Mouse (Mus musculus): ENCODE data around the gene Shisa8. TPM values are rescaled to one million over a fixed set of nuclear protein-coding genes. Genes with fewer than 3 reads are reported as not detected.

Gene Shisa8
- polyA plus RNA-seq, 1 experiment from 2014 or later = 0.29 TPM

- H3K36me3 ChIP-seq = peaks cover 97% of the 10 kb centered on the region
- no peaks in the 10 kb centered on the region for H3K4me1 ChIP-seq
- no peak overlapping the region for H3K4me3 ChIP-seq
- H3K27me3 ChIP-seq (replicated peaks) = no peaks in the 10 kb centered on the region
- no peaks in the 10 kb centered on the region for H3K9me3 ChIP-seq
- WGBS = 93% methylated on average over 11 of the region's 11 CpGs
- ATAC-seq (ENCODE audit: low FRiP score, low read depth) = no peak
- H3K4me2 ChIP-seq (replicated peaks) = no peak overlapping the region
- H3K27ac ChIP-seq = no peak overlapping the region
- H3K9ac ChIP-seq = no peak overlapping the region
These were observed 14.7 kb downstream of the Shisa8 start for GRCm38 (mm10) chr15:82197937-82198336.

GRCm38 (mm10) chr15:82197246-82197750 lies 15.3 kb downstream of the Shisa8 start:
- Histone ChIP-seq H3K27ac (no peak overlapping the region), H3K4me2 (replicated peaks) (no peak overlapping the region), H3K4me1 (no peaks in the 10 kb centered on the region), H3K27me3 (replicated peaks) (no peaks in the 10 kb centered on the region), H3K4me3 (no peak overlapping the region), H3K9ac (no peak overlapping the region), H3K9me3 (no peaks in the 10 kb centered on the region), H3K36me3 (peaks cover 97% of the 10 kb centered on the region)
- 92% methylated on average over 10 of the region's 10 CpGs for WGBS
- ATAC-seq (ENCODE audit: low FRiP score, low read depth) = no peak

DNA sequence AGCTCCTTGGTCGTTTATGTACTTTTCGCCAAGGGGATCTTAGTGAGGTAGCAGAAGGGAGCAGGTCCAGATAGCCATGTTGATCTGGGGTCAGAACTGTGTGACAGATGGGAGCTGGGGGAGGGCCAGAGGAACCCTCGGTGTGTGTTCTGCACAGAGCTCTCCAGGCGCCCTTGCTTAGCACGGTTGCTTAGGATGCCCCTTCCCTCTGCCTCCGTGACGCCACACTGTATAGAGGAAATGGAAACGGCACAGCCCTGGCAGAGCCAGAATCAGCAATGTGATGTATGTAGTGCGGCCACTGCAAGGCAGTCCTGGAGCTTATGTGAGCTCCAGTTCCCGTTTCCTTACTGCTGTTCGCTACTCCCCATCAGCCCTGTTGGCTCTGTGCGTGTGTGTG lies 16.3 kb downstream of the Shisa8 start:
- H3K4me3 ChIP-seq = no peak overlapping the region
- no peak for ATAC-seq (ENCODE audit: low FRiP score, low read depth)
- no peak overlapping the region for H3K4me2 ChIP-seq (replicated peaks)
- no peaks in the 10 kb centered on the region for H3K27me3 ChIP-seq (replicated peaks)
- no peak overlapping the region for H3K9ac ChIP-seq
- H3K27ac ChIP-seq = no peak overlapping the region
- no peaks in the 10 kb centered on the region for H3K9me3 ChIP-seq
- 91% methylated on average over 12 of the region's 12 CpGs for WGBS
- no peaks in the 10 kb centered on the region for H3K4me1 ChIP-seq
- H3K36me3 ChIP-seq = peaks cover 96% of the 10 kb centered on the region

GRCm38 (mm10) chr15:82192617-82193016 lies 20.0 kb downstream of the Shisa8 start:
- H3K4me2 ChIP-seq (replicated peaks) = no peak overlapping the region
- no peak overlapping the region for H3K9ac ChIP-seq
- no peak overlapping the region for H3K27ac ChIP-seq
- no peaks in the 10 kb centered on the region for H3K27me3 ChIP-seq (replicated peaks)
- WGBS = 86% methylated on average over 8 of the region's 8 CpGs
- H3K4me1 ChIP-seq = no peaks in the 10 kb centered on the region
- peaks cover 96% of the 10 kb centered on the region for H3K36me3 ChIP-seq
- H3K9me3 ChIP-seq = no peaks in the 10 kb centered on the region
- ATAC-seq (ENCODE audit: low FRiP score, low read depth) = no peak
- H3K4me3 ChIP-seq = no peak overlapping the region

DNA sequence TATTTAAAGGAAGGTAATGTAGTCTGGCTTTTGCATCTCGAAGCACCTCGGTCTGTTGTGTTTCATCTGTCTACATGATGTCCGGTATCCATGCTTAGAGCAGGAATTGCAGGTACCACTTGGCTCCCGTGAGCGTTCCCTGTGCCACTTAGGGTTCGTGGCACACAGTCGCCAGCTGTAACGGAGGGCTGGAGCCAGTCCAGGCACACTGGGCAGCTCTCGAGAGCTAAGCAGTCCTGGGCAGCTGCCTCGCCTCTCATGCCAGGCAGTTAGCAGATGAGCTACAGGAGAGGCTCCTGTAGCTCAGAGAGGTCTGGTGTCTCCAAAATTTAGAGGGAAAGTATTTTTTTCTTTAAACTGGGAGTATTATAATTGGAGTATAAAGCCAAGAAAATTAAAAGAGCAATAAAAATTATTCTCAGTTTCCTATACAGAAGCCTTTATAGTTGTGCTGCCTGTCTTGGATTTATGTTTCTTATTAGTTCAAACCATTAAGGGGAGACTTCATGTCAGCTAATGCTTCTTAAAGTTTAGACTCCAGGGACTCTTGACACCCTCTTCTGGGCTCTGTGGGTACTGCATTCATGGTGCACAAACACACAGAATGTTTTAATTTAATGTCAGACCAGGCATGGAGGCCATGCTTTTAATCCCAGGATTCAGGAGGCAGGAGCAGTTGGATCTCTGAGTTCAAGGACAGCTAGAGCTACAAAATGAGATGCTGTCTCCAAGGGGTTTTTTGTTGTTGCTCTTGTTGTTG lies 24.0 kb downstream of the Shisa8 start:
- Histone ChIP-seq H3K9ac (no peak overlapping the region), H3K36me3 (peaks cover 96% of the 10 kb centered on the region), H3K4me3 (no peak overlapping the region), H3K4me2 (replicated peaks) (no peak overlapping the region), H3K27me3 (replicated peaks) (no peaks in the 10 kb centered on the region), H3K27ac (no peak overlapping the region), H3K9me3 (no peaks in the 10 kb centered on the region), H3K4me1 (no peaks in the 10 kb centered on the region)
- ATAC-seq (ENCODE audit: low FRiP score, low read depth) = no peak
- WGBS = 96% methylated on average over 10 of the region's 10 CpGs

DNA sequence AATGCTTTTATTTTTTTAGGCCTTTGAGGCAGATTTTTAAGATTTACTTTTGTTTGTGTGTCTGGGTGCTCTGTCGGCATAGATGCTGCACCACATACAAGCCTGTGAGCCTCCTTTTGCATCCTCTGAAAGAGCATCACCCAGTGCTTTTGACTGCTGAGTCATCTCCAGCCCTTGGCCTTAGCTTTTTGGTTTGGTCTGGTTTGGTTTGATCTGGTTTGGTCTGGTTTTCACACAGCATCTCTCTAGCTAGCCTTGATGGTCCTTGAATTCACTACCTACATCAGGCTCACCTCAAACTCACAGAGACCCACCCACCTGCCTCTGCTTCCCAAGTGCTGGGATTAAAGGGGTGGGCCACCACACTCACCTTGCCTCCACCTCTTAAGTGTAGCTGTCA lies 24.7 kb downstream of the Shisa8 start:
- Histone ChIP-seq H3K9me3 (no peaks in the 10 kb centered on the region), H3K4me1 (no peaks in the 10 kb centered on the region), H3K36me3 (peaks cover 97% of the 10 kb centered on the region), H3K27me3 (replicated peaks) (no peaks in the 10 kb centered on the region), H3K9ac (no peak overlapping the region), H3K27ac (no peak overlapping the region), H3K4me3 (no peak overlapping the region), H3K4me2 (replicated peaks) (no peak overlapping the region)
- ATAC-seq (ENCODE audit: low FRiP score, low read depth) = no peak
- 88% methylated on average over 1 of the region's 1 CpGs for WGBS

DNA sequence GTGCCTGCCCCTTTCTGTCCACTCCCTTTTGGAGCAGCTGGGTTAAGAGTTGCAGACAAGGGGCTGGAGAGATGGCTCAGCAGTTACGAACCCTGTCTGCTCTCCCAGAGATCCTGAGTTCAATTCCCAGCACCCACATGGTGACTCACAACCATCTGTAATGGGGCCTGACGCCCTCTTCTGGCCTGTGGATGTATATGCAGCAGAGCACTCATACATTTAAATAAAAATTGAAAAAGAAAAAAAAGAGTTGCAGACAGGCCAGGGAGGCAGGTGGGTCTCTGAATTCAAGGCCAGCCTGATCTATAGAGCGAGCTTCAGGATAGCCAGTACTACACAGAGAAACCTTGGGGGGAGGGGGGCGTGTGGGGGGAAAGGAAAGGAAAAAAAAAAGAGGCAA lies 25.2 kb downstream of the Shisa8 start:
- no peak overlapping the region for H3K4me2 ChIP-seq (replicated peaks)
- H3K27me3 ChIP-seq (replicated peaks) = no peaks in the 10 kb centered on the region
- 88% methylated on average over 4 of the region's 4 CpGs for WGBS
- peaks cover 97% of the 10 kb centered on the region for H3K36me3 ChIP-seq
- H3K4me1 ChIP-seq = no peaks in the 10 kb centered on the region
- no peak overlapping the region for H3K4me3 ChIP-seq
- 0 out of 2 replicates have a peak, but pooled peaks cover under 1% of the 10 kb centered on the region for H3K9me3 ChIP-seq
- H3K9ac ChIP-seq = no peak overlapping the region
- no peak overlapping the region for H3K27ac ChIP-seq
- ATAC-seq (ENCODE audit: low FRiP score, low read depth) = no peak

GRCm38 (mm10) chr15:82186931-82187330 lies 25.7 kb downstream of the Shisa8 start:
- peaks cover 97% of the 10 kb centered on the region for H3K36me3 ChIP-seq
- no peak overlapping the region for H3K9ac ChIP-seq
- H3K9me3 ChIP-seq = peaks cover 5% of the 10 kb centered on the region; the same call in 1 of the 2 replicates
- no peak for ATAC-seq (ENCODE audit: low FRiP score, low read depth)
- 96% methylated on average over 5 of the region's 5 CpGs for WGBS
- H3K4me1 ChIP-seq = no peaks in the 10 kb centered on the region
- H3K4me2 ChIP-seq (replicated peaks) = no peak overlapping the region
- H3K27ac ChIP-seq = no peak overlapping the region
- no peaks in the 10 kb centered on the region for H3K27me3 ChIP-seq (replicated peaks)
- H3K4me3 ChIP-seq = no peak overlapping the region

DNA sequence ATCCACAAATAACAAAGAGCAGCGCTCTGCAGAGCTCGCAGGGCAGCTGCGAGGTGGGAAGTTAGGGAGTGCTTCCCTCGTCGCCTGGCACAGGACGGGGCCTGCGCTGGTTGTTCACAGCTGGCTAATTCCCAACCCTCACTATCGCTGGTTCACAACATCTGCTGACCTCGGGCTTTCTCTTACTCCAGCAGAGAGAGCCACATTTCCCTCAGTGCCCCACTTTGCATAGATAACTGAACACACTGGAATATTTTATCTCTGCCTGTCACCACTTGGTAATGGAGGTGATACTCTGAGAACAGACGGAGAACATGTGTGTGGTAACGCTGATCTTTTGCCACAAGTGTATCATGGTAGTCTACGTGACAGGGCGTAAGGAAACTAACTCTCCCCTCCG lies 26.5 kb downstream of the Shisa8 start:
- no peak overlapping the region for H3K27ac ChIP-seq
- no peaks in the 10 kb centered on the region for H3K4me1 ChIP-seq
- no peak overlapping the region for H3K4me3 ChIP-seq
- peaks cover 8% of the 10 kb centered on the region; the same call in 1 of the 2 replicates for H3K9me3 ChIP-seq
- no peak overlapping the region for H3K9ac ChIP-seq
- no peaks in the 10 kb centered on the region for H3K27me3 ChIP-seq (replicated peaks)
- H3K36me3 ChIP-seq = peaks cover 98% of the 10 kb centered on the region
- 91% methylated on average over 14 of the region's 14 CpGs for WGBS
- ATAC-seq (ENCODE audit: low FRiP score, low read depth) = no peak
- no peak overlapping the region for H3K4me2 ChIP-seq (replicated peaks)

- H3K9ac ChIP-seq = no peak overlapping the region
- no peak overlapping the region for H3K4me2 ChIP-seq (replicated peaks)
- H3K9me3 ChIP-seq = peaks cover 8% of the 10 kb centered on the region; the same call in 1 of the 2 replicates
- no peaks in the 10 kb centered on the region for H3K4me1 ChIP-seq
- no peak overlapping the region for H3K27ac ChIP-seq
- ATAC-seq (ENCODE audit: low FRiP score, low read depth) = no peak
- peaks cover 99% of the 10 kb centered on the region for H3K36me3 ChIP-seq
- 79% methylated on average over 14 of the region's 14 CpGs for WGBS
- no peak overlapping the region for H3K4me3 ChIP-seq
- H3K27me3 ChIP-seq (replicated peaks) = no peaks in the 10 kb centered on the region
These were observed 27.4 kb downstream of the Shisa8 start for GRCm38 (mm10) chr15:82185062-82185783.

DNA sequence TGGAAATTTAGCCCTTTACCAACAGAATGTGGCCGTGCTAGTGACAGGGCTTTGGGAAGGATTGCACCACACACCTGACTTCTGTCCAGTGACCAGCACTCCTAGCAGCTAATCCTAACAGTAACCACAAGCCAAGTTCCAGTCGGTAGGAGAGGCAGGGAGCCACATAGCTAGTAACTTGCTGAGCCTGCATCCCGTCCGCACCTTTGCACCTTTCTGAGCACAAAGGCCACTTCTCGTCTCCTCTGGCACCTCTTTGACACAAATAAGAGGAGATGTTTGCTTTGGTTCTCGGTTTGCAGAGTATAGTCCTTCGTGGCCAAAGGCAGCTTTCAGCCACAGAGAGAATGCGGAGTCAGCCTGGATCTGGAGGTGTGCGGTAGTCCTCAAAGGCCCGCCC lies 28.0 kb downstream of the Shisa8 start:
- H3K36me3 ChIP-seq = peaks cover 99% of the 10 kb centered on the region
- no peak overlapping the region for H3K9ac ChIP-seq
- ATAC-seq (ENCODE audit: low FRiP score, low read depth) = no peak
- H3K4me1 ChIP-seq = no peaks in the 10 kb centered on the region
- H3K27me3 ChIP-seq (replicated peaks) = no peaks in the 10 kb centered on the region
- H3K4me2 ChIP-seq (replicated peaks) = no peak overlapping the region
- 92% methylated on average over 10 of the region's 10 CpGs for WGBS
- H3K9me3 ChIP-seq = peaks cover 8% of the 10 kb centered on the region; the same call in 1 of the 2 replicates
- no peak overlapping the region for H3K27ac ChIP-seq
- H3K4me3 ChIP-seq = no peak overlapping the region

DNA sequence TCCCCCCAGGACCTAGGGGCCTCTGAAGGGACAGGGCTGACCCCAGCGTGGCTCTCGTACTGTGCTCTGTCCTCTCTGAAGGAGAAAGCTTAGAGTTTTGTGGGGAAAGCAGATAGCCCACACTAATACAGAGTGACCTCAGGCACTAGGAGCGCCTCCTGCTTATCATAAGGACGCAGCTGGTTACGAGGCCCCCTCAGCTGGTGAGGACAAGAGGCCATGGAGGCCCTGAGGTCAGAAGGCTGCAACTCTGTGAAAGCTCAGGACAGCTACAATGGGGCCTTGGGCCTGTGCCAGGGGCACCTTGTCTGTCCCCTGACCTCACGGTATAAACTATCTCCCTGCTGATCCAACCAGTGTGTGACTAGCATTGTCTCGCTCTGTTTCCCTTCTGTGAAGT lies 28.4 kb downstream of the Shisa8 start:
- WGBS = 77% methylated on average over 7 of the region's 7 CpGs
- Histone ChIP-seq H3K4me1 (no peaks in the 10 kb centered on the region), H3K27me3 (replicated peaks) (no peaks in the 10 kb centered on the region), H3K4me2 (replicated peaks) (no peak overlapping the region), H3K27ac (no peak overlapping the region), H3K36me3 (peaks cover 99% of the 10 kb centered on the region), H3K4me3 (no peak overlapping the region), H3K9ac (no peak overlapping the region), H3K9me3 (peaks cover 8% of the 10 kb centered on the region; the same call in 1 of the 2 replicates)
- ATAC-seq (ENCODE audit: low FRiP score, low read depth) = no peak
